Mouse (Mus musculus) cerebellum, adult 2 months (tissue): Measurements from ENCODE around the gene Gm49661. TPM values are rescaled to one million over a fixed set of nuclear protein-coding genes. Genes with fewer than 3 reads are reported as not detected.

Experiments used
- DNase-seq, 2 experiments: peaks; one replicate each; pipeline ENCODE4 v3.0.0; 2021
- H3K27ac ChIP-seq: fragments of 200-500 bp; 2 replicates; pipeline ENCODE4 v1.5.1; 2012; ENCODE audit warnings: low read length, control low read depth, inconsistent platforms; ENCODE audit not compliant: insufficient read depth
- H3K27me3 ChIP-seq: fragments of 200-500 bp; 2 replicates; pipeline ENCODE4 v1.6.1; 2012; ENCODE audit warnings: inconsistent platforms, mild to moderate bottlenecking, low read length, moderate library complexity; ENCODE audit not compliant: control insufficient read depth, insufficient read depth
- H3K4me1 ChIP-seq: fragments of 200-500 bp; 2 replicates; pipeline ENCODE4 v1.6.1; 2011; ENCODE audit warnings: low read length; ENCODE audit not compliant: control insufficient read depth, insufficient read depth
- H3K4me3 ChIP-seq: fragments of 200-500 bp; replicated peaks from 2 replicates; pipeline ENCODE3; 2011; ENCODE audit warnings: mild to moderate bottlenecking, low read depth, low read length, control low read depth; ENCODE audit not compliant: insufficient read depth
- CTCF ChIP-seq: fragments of 200-500 bp; IDR thresholded peaks from 2 replicates; pipeline ENCODE4 v1.5.1; 2011; ENCODE audit warnings: low read depth, mild to moderate bottlenecking, control low read depth, low read length, moderate library complexity, borderline replicate concordance; ENCODE audit not compliant: insufficient read depth
- POLR2A ChIP-seq: fragments of 200-500 bp; IDR thresholded peaks from 2 replicates; pipeline ENCODE4 v1.6.1; 2011; ENCODE audit warnings: low read length, control low read depth, borderline replicate concordance; ENCODE audit not compliant: insufficient read depth
- WGBS: fragments of 180-500 bp; shearing (Covaris S2); methylation state at CpG from one replicate; pipeline ENCODE4 v1.1.7; 2018; 5-methylcytosine and 5-hydroxymethylcytosine counted together
- polyA plus RNA-seq: library from polyadenylated mRNA; depleted of rRNA; stranded (reverse); fragments of >200 nt; gene quantifications from 2 replicates; pipeline ENCODE4 v1.2.3, GENCODE M21; 2012

The Gm49661 gene
- polyA plus RNA-seq, 1 experiment, result not detected

GRCm38 (mm10) chr8:84987903-84988302 is 18.7 kb upstream of the Gm49661 start:
- peak in 1 of 2 experiments; percentile 16 for DNase-seq
- H3K4me3 ChIP-seq, result no peak overlapping the region
- WGBS, result 79% methylated on average over 2 of the region's 2 CpGs
- H3K27me3 ChIP-seq, result no peaks in the 10 kb centered on the region
- no peak for TF ChIP-seq POLR2A
- no peak overlapping the region for H3K27ac ChIP-seq
- peaks cover 5% of the 10 kb centered on the region; the same call in 1 of the 2 replicates for H3K4me1 ChIP-seq

DNA sequence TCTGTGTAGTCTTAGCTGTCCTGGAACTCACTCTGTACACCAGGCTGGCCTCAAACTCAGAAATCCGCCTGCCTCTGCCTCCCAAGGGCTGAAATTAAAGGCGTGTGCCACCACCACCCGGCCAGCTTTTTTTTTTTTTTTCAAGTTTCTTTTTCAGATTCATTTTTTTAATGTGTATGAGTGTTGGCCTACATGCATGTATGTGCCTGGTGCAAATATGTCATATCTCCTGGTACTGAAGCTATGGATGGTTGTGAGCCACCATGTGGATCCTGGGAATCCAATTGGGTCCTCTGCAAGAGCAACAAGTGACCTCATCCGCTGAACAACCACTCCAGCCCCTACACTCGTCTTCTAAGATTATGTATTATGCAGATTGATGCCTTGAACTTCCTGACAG is 18.2 kb upstream of the Gm49661 start:
- peaks cover 5% of the 10 kb centered on the region; the same call in 1 of the 2 replicates for H3K4me1 ChIP-seq
- no peak for TF ChIP-seq CTCF
- no peak for TF ChIP-seq POLR2A
- no peak for DNase-seq
- no peak overlapping the region for H3K4me3 ChIP-seq
- H3K27ac ChIP-seq, result no peak overlapping the region
- H3K27me3 ChIP-seq, result no peaks in the 10 kb centered on the region
- WGBS, result 82% methylated on average over 5 of the region's 5 CpGs

DNA sequence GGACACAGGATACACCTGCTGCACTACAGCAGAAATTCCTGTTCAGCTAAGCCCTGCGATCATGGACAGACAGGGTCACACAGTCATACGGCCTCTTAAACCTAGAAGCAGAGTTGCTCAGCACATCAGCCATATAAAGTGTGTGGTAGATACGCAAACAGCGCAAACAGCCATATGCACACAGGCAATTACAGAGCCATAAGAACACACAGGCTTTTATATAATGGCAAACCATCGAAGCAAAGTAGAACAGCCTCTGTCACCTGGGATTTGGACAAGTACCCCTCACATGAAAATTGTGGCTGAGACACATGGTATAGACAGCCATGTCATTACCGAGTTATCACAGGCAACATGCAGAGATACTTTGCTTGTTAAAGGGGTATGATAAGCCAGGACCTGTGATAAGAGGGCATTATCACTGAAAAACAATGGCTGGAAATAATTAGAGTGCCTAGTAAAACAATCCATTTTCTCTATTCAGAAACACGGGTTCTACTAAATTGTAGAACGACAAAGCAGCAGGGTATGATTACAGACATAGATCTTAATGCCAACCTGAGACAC is 17.2 kb upstream of the Gm49661 start:
- 31% methylated on average over 8 of the region's 8 CpGs for WGBS
- no peaks in the 10 kb centered on the region for H3K27me3 ChIP-seq
- no peak for TF ChIP-seq CTCF
- H3K27ac ChIP-seq, result peak overlapping the region; percentile 67
- H3K4me3 ChIP-seq, result peak overlapping the region; percentile 59
- peaks cover 5% of the 10 kb centered on the region; the same call in 1 of the 2 replicates for H3K4me1 ChIP-seq
- DNase-seq, result no peak

- peak; percentile 97 for TF ChIP-seq POLR2A
- TF ChIP-seq CTCF, result no peak
- Histone ChIP-seq H3K4me1 (peaks cover 7% of the 10 kb centered on the region), H3K27me3 (no peaks in the 10 kb centered on the region), H3K27ac (peak overlapping the region; percentile 67), H3K4me3 (peak overlapping the region; percentile 59)
- WGBS, result under 1% methylated on average over 53 of the region's 53 CpGs
- peak; percentile 94 for DNase-seq
Observed at GRCm38 (mm10) chr8:84985684-84986378, 16.6 kb upstream of the Gm49661 start.

DNA sequence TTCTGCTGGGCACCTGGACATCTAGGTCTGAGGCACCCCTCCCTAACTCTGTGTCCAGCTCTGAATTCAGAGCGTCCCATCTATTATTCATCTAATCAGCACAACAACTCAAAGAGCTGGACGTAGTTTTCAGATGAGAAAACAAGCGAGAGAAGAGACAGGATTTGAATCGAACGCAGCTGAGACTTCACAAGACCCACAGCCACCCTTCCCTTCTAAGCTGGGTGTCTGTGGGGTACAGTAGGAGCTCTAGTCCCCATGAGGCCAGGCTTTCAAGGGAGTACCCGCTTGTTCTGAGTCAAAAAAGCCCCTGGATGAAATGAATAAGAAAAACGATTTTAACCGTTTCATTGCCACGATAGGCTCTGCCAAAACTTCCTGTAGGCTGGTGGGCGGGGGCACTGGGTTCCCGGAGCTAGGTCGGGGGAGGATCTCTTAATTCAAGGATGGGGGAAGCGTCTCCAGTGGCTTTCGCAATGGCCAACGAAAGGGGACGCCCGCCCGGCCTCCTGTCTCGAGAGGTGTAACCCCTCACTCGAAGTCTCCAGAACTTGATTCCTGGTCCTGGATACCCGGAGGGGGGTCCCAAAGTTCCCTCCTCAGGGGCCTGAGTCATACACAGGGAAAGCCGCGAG is 15.9 kb upstream of the Gm49661 start:
- Histone ChIP-seq H3K27ac (peak overlapping the region; percentile 43), H3K4me1 (peaks cover 5% of the 10 kb centered on the region), H3K4me3 (peak overlapping the region; percentile 59), H3K27me3 (no peaks in the 10 kb centered on the region)
- WGBS, result 4% methylated on average over 23 of the region's 23 CpGs
- TF ChIP-seq POLR2A, result no peak
- no peak for TF ChIP-seq CTCF
- no peak for DNase-seq

DNA sequence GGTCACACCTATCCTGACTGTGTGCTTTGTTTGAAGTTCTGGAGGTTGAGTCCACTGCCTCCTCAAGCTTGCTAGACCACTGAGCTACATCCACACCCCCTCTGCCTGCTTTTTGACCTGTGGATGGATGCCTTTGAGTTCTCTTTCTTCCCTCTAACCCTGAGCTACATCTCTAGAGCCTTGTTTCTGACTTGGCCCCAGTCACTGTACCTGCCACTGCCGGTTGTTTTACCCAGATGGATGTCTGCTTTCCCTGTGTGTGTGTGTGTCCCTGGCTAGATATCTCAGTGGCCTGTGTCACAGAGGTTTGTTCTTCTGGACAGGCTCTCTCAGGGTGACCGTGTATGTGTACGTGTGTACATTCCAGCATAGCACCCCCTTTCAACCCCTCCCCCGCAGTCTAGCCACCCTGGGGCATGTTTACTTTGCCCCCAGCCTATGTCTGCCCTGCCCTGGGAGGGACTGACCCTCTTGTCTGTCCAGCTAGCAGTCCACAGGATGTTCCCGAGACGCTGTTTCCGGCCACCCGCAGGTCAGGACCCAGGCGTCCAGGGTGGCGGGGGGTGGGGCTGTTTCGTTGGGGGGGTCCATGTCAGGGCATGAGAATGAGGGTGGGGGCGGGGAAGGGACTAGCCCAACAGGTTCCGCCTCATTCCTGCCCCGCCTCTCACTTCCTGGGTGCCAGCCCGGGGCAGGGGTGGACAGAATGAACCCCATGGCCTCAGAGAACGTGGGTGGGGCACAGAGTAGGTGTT is 15.2 kb upstream of the Gm49661 start:
- no peak for DNase-seq
- TF ChIP-seq CTCF, result no peak
- no peak for TF ChIP-seq POLR2A
- Histone ChIP-seq H3K4me1 (peaks cover 5% of the 10 kb centered on the region), H3K27ac (no peak overlapping the region), H3K27me3 (no peaks in the 10 kb centered on the region), H3K4me3 (no peak overlapping the region)
- 27% methylated on average over 16 of the region's 16 CpGs for WGBS

- WGBS, result 69% methylated on average over 3 of the region's 3 CpGs
- H3K27ac ChIP-seq, result no peak overlapping the region
- no peaks in the 10 kb centered on the region for H3K27me3 ChIP-seq
- no peak for DNase-seq
- no peak overlapping the region for H3K4me3 ChIP-seq
- no peak for TF ChIP-seq CTCF
- TF ChIP-seq POLR2A, result no peak
- peaks cover 5% of the 10 kb centered on the region for H3K4me1 ChIP-seq
Observed at GRCm38 (mm10) chr8:84982499-84983011, 13.3 kb upstream of the Gm49661 start.
